Mouse (Mus musculus) spleen, adult 2 months (tissue): Measurements from ENCODE around the gene Adh6a.

ENCODE experiments used
- CTCF ChIP-seq: fragments of 200-500 bp; IDR thresholded peaks from 2 replicates; pipeline ENCODE4 v1.5.1; 2011; ENCODE audit warnings: mild to moderate bottlenecking, inconsistent platforms; ENCODE audit not compliant: insufficient read depth, insufficient read length, insufficient replicate concordance; ENCODE audit errors: extremely low read depth
- POLR2A ChIP-seq: fragments of 200-500 bp; IDR thresholded peaks from 2 replicates; pipeline ENCODE4 v1.6.1; 2011; ENCODE audit warnings: low read depth, low read length, inconsistent platforms

GRCm38 (mm10) chr3:138270507-138270906, 42.6 kb upstream of the Adh6a start:
- TF ChIP-seq CTCF (no peak), POLR2A (no peak)
